ENCODE assay signal across 13 mouse cellular contexts in the genomic region with DNA sequence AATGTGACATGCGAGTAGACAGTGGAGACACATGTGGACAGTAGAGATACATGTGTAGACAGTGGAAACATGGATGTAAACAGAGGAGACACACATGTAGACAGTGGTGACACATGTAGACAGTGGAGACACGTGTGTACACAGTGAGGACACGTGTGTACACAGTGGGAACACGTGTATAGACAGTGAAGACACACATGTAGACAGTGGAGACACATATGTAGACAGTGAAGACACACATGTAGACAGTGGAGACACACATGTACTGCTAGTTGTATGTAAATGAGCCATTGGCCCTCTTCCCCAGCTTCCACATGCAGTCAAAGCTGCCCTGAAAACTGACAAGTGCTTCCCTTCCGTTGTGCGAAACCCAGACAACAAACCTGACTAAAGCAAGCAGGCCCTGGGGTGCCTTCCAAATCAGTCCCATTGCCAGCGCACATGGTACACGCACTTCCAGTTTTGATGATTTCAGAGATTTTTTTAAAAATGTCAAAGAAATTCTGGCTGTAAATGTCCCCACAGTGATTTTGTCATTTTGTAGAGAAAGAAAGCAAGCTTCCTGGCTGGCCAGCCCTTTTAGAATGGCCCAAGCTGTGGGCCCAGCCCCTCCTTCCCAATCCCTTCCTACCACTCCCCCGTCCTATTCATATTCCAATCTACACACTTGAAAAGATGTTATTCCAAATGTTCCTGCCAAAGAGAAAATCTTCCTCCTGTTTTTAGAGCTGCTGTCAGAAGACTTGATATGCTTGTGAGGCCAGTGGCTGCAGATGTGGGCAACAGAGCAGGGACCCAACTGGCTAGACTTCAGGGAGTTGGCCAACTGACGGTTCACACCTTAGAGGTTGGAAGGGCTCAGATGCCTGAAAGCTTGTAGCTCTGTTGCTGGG.
DNase-seq lines count a peak whose midpoint lies in the region; ATAC-seq and TF ChIP-seq lines count a peak whose summit lies in the region.
"Had no signal": no experiment of that assay in that cellular context is flagged by ENCODE, and none has a peak within 500 bp of the region (broad histone marks: within the 10 kb centered on the region; RNA-seq: fewer than 3 reads in every experiment).

No protein-coding gene starts in this region.

- no peaks in the 10 kb centered on the region for H3K27me3 ChIP-seq in hindbrain, embryonic 16.5 days (replicated peaks; ENCODE audit: control insufficient read depth, insufficient read depth, low read length)
- H3K27me3 ChIP-seq in hindbrain, embryonic 10.5 days (ENCODE audit: insufficient read depth, poor library complexity, severe bottlenecking), result no peaks in the 10 kb centered on the region
- H3K27me3 ChIP-seq in midbrain, embryonic 16.5 days (ENCODE audit: control insufficient read depth, insufficient read depth, low read depth, low read length), result no peaks in the 10 kb centered on the region
- H3K27me3 ChIP-seq in midbrain, postnatal 0 days (ENCODE audit: insufficient read depth, low read length), result no peaks in the 10 kb centered on the region

- no peaks in the 10 kb centered on the region for H3K36me3 ChIP-seq in hindbrain, embryonic 16.5 days (ENCODE audit: control insufficient read depth, insufficient read depth, low read length)
- no peaks in the 10 kb centered on the region for H3K36me3 ChIP-seq in hindbrain, embryonic 10.5 days
- H3K36me3 ChIP-seq in midbrain, embryonic 16.5 days (ENCODE audit: control insufficient read depth, insufficient read depth, low read length), result no peaks in the 10 kb centered on the region
- no peaks in the 10 kb centered on the region for H3K36me3 ChIP-seq in midbrain, postnatal 0 days (ENCODE audit: insufficient read depth, low read length)

- 86% methylated on average over 10 of the region's 10 CpGs for WGBS in hindbrain, embryonic 16.5 days
- 85% methylated on average over 10 of the region's 10 CpGs for WGBS in hindbrain, embryonic 10.5 days
- 82% methylated on average over 10 of the region's 10 CpGs for WGBS in midbrain, embryonic 16.5 days
- WGBS in midbrain, postnatal 0 days, result 81% methylated on average over 10 of the region's 10 CpGs

- H3K4me2 ChIP-seq in hindbrain, embryonic 16.5 days (ENCODE audit: low read length), result no peak overlapping the region
- H3K4me2 ChIP-seq in midbrain, embryonic 16.5 days (ENCODE audit: low read length), result no peak overlapping the region
- no peak overlapping the region for H3K4me2 ChIP-seq in midbrain, postnatal 0 days (ENCODE audit: low read depth, low read length, poor library complexity, severe bottlenecking)
- H3K4me2 ChIP-seq: hindbrain, embryonic 14.5 days; lung, embryonic 14.5 days had no signal

- no peak for DNase-seq in hindbrain, embryonic 10.5 days (ENCODE audit: low spot score)
- no peak for DNase-seq in midbrain, postnatal 0 days (ENCODE audit: low spot score)
- peak; percentile 59 for DNase-seq in brain, adult 2 months (ENCODE audit: low read depth, low spot score)
- DNase-seq in layer of hippocampus, postnatal 14 days (ENCODE audit: low spot score in 2 of 2), result peak; percentile 65 to 84
- DNase-seq in cerebellum, postnatal 36 days, result no peak
- no peak for DNase-seq in urinary bladder, postnatal 25 days (ENCODE audit: low spot score)
- DNase-seq: cerebellum, adult 2 months; kidney, adult 11 months; kidney, postnatal 36 days; lung, embryonic 14.5 days had no signal

- no peak overlapping the region for H3K27ac ChIP-seq in hindbrain, embryonic 16.5 days (ENCODE audit: low read depth, low read length)
- H3K27ac ChIP-seq in hindbrain, embryonic 10.5 days, result no peak overlapping the region
- no peak overlapping the region for H3K27ac ChIP-seq in midbrain, embryonic 16.5 days (ENCODE audit: low read length)
- no peak overlapping the region for H3K27ac ChIP-seq in midbrain, postnatal 0 days (ENCODE audit: low read depth, low read length)
- H3K27ac ChIP-seq: hindbrain, embryonic 14.5 days had no signal

- no peaks in the 10 kb centered on the region; the same call in 1 of the 2 replicates for H3K9me3 ChIP-seq in hindbrain, embryonic 16.5 days (ENCODE audit: control insufficient read depth, low read length)
- no peaks in the 10 kb centered on the region for H3K9me3 ChIP-seq in hindbrain, embryonic 10.5 days
- H3K9me3 ChIP-seq in midbrain, embryonic 16.5 days (replicated peaks; ENCODE audit: control insufficient read depth, low read length, poor library complexity, severe bottlenecking), result no peaks in the 10 kb centered on the region
- H3K9me3 ChIP-seq in midbrain, postnatal 0 days (ENCODE audit: low read length), result no peaks in the 10 kb centered on the region

- no peak overlapping the region for H3K9ac ChIP-seq in hindbrain, embryonic 16.5 days (ENCODE audit: low read depth, low read length)
- H3K9ac ChIP-seq in midbrain, embryonic 16.5 days (ENCODE audit: low read depth, low read length), result no peak overlapping the region
- H3K9ac ChIP-seq in midbrain, postnatal 0 days (replicated peaks; ENCODE audit: low read length, poor library complexity, severe bottlenecking), result no peak overlapping the region
- H3K9ac ChIP-seq: hindbrain, embryonic 14.5 days; lung, embryonic 14.5 days had no signal

- H3K4me3 ChIP-seq in hindbrain, embryonic 16.5 days (ENCODE audit: low read length), result no peak overlapping the region
- H3K4me3 ChIP-seq in hindbrain, embryonic 10.5 days, result no peak overlapping the region
- no peak overlapping the region for H3K4me3 ChIP-seq in midbrain, embryonic 16.5 days (ENCODE audit: low read depth, low read length)
- no peak overlapping the region for H3K4me3 ChIP-seq in midbrain, postnatal 0 days (ENCODE audit: low read depth, low read length)

- 0 out of 2 replicates have a peak, but pooled peaks have one; percentile 21 for ATAC-seq in hindbrain, embryonic 16.5 days
- peak; percentile 25; the same call in 1 of the 2 replicates for ATAC-seq in midbrain, embryonic 16.5 days
- no peak for ATAC-seq in midbrain, postnatal 0 days (ENCODE audit: low FRiP score)

- no peaks in the 10 kb centered on the region for H3K4me1 ChIP-seq in hindbrain, embryonic 16.5 days (ENCODE audit: control insufficient read depth, insufficient read depth, low read depth, low read length)
- no peaks in the 10 kb centered on the region for H3K4me1 ChIP-seq in hindbrain, embryonic 10.5 days (replicated peaks)
- H3K4me1 ChIP-seq in midbrain, embryonic 16.5 days (ENCODE audit: control insufficient read depth, insufficient read depth, low read length), result no peaks in the 10 kb centered on the region
- H3K4me1 ChIP-seq in midbrain, postnatal 0 days (ENCODE audit: insufficient read depth, low read length), result no peaks in the 10 kb centered on the region

- no peak for TF ChIP-seq CTCF in midbrain, postnatal 0 days (IDR thresholded peaks at IDR 0.05)

Comparison
In these comparisons a context has a peak if more than half of its experiments do, and no peak if none do; other contexts are left out.
1. DNase-seq: peak in brain, adult 2 months (single experiment) and layer of hippocampus, postnatal 14 days (2 of 2); none in hindbrain, embryonic 10.5 days (single experiment), midbrain, postnatal 0 days (single experiment), cerebellum, postnatal 36 days (0 of 2) and urinary bladder, postnatal 25 days (single experiment).